Mouse (Mus musculus) intestine, embryonic 16.5 days (tissue): Measurements from ENCODE around the gene Pigs. TPM values are rescaled to one million over a fixed set of nuclear protein-coding genes. Genes with fewer than 3 reads are reported as not detected.

Experiments used
- polyA plus RNA-seq: library from polyadenylated mRNA; unstranded; fragments of >200 nt; fragmentation: Nextera tagmentation; extraction: Ambion mirVana; gene quantifications from 2 replicates; pipeline ENCODE4 v1.2.1, GENCODE M21; 2015

Gene Pigs
- polyA plus RNA-seq, 1 experiment from 2014 or later: 93.1 TPM

Other genes starting within 250 kb of the Pigs start
- gene Eral1, start 248.0 kb upstream of the Pigs start, polyA plus RNA-seq: 29.2 and 31.2 TPM in 2 replicates
- gene Fam222b, start 233.8 kb upstream of the Pigs start, polyA plus RNA-seq: 14.2 and 16.1 TPM in 2 replicates
- gene Traf4, start 162.8 kb upstream of the Pigs start, polyA plus RNA-seq: 73.9 and 79.8 TPM in 2 replicates
- gene Nek8, start 151.7 kb upstream of the Pigs start, polyA plus RNA-seq: 14.9 and 17.1 TPM in 2 replicates
- 39.5 and 44.2 TPM in 2 replicates for gene Tlcd1, start 151.7 kb upstream of the Pigs start, polyA plus RNA-seq
- 1,166 and 1,241 TPM in 2 replicates for gene Rpl23a, start 144.8 kb upstream of the Pigs start, polyA plus RNA-seq
- gene Rab34, start 140.0 kb upstream of the Pigs start, polyA plus RNA-seq: 71.0 and 73.4 TPM in 2 replicates
- 1.8 and 2.3 TPM in 2 replicates for gene Proca1, start 135.0 kb upstream of the Pigs start, polyA plus RNA-seq
- 72.7 and 74.8 TPM in 2 replicates for gene Sdf2, start 82.7 kb upstream of the Pigs start, polyA plus RNA-seq
- 19.6 and 21.1 TPM in 2 replicates for gene Supt6, start 82.4 kb upstream of the Pigs start, polyA plus RNA-seq
- 50.6 and 56.9 TPM in 2 replicates for gene 2610507B11Rik, start 66.7 kb upstream of the Pigs start, polyA plus RNA-seq
- 0.32 TPM in 1 of 2 replicates, not detected in the other for gene BC030499, start 37.6 kb upstream of the Pigs start, polyA plus RNA-seq
- gene Spag5, start 26.9 kb upstream of the Pigs start, polyA plus RNA-seq: 23.4 and 27.3 TPM in 2 replicates
- gene Aldoc, start 5.4 kb upstream of the Pigs start, polyA plus RNA-seq: 33.3 and 34.0 TPM in 2 replicates
- 29.5 and 29.9 TPM in 2 replicates for gene Unc119, start 15.1 kb downstream of the Pigs start, polyA plus RNA-seq
- not detected in 2 replicates for gene Foxn1, start 58.1 kb downstream of the Pigs start, polyA plus RNA-seq
- 4.6 and 6.7 TPM in 2 replicates for gene Slc13a2, start 93.8 kb downstream of the Pigs start, polyA plus RNA-seq
- 11.0 and 12.8 TPM in 2 replicates for gene Slc46a1, start 137.3 kb downstream of the Pigs start, polyA plus RNA-seq
- gene Sarm1, start 169.3 kb downstream of the Pigs start, polyA plus RNA-seq: 1.6 and 2.1 TPM in 2 replicates
- 18.1 and 29.3 TPM in 2 replicates for gene Vtn, start 170.7 kb downstream of the Pigs start, polyA plus RNA-seq
- not detected in 2 replicates for gene Sebox, start 175.0 kb downstream of the Pigs start, polyA plus RNA-seq
- gene Tmem199, start 183.8 kb downstream of the Pigs start, polyA plus RNA-seq: 60.6 and 62.2 TPM in 2 replicates
- 135 and 146 TPM in 2 replicates for gene Poldip2, start 183.8 kb downstream of the Pigs start, polyA plus RNA-seq
- gene Tnfaip1, start 207.9 kb downstream of the Pigs start, polyA plus RNA-seq: 86.4 and 88.6 TPM in 2 replicates
- gene Ift20, start 207.9 kb downstream of the Pigs start, polyA plus RNA-seq: 118 and 124 TPM in 2 replicates
- gene Tmem97, start 222.4 kb downstream of the Pigs start, polyA plus RNA-seq: 228 and 248 TPM in 2 replicates